Mouse (Mus musculus) intestine, embryonic 15.5 days (tissue): ENCODE measurements around the gene Fbxw19. TPM values are rescaled to one million over a fixed set of nuclear protein-coding genes. Genes with fewer than 3 reads are reported as not detected.
"Not testable (repeated sequence)": the region's sequence is repeated elsewhere in the genome, so short reads cannot be mapped to it uniquely, and the experiment has no call there.

Experiments
- ATAC-seq: fragments of 200-750 bp; cut with Nextera tagmentation; 2 replicates; pipeline ENCODE4 v1.8.0; 2017; ENCODE audit warnings: moderate TSS enrichment, moderate library complexity
- H3K27ac ChIP-seq: fragments of 300-500 bp; sonication (generic); 2 replicates; pipeline ENCODE4 v1.5.1; 2015; ENCODE audit warnings: mild to moderate bottlenecking, inconsistent platforms
- H3K27me3 ChIP-seq: fragments of 300-500 bp; sonication (generic); replicated peaks from 2 replicates; pipeline ENCODE4 v1.6.1; 2015; ENCODE audit warnings: inconsistent platforms
- H3K36me3 ChIP-seq: fragments of 300-500 bp; sonication (generic); 2 replicates; pipeline ENCODE4 v1.6.1; 2015; ENCODE audit warnings: inconsistent platforms
- H3K4me1 ChIP-seq: fragments of 300-500 bp; sonication (generic); replicated peaks from 2 replicates; pipeline ENCODE4 v1.6.1; 2015; ENCODE audit warnings: inconsistent platforms
- H3K4me2 ChIP-seq: fragments of 300-500 bp; sonication (generic); replicated peaks from 2 replicates; pipeline ENCODE4 v1.6.1; 2015; ENCODE audit warnings: mild to moderate bottlenecking, inconsistent platforms
- H3K4me3 ChIP-seq: fragments of 300-500 bp; sonication (generic); replicated peaks from 2 replicates; pipeline ENCODE4 v1.5.1; 2015; ENCODE audit warnings: inconsistent platforms
- H3K9ac ChIP-seq: fragments of 300-500 bp; sonication (generic); 2 replicates; pipeline ENCODE4 v1.6.1; 2015; ENCODE audit warnings: inconsistent platforms
- H3K9me3 ChIP-seq: fragments of 300-500 bp; sonication (generic); 2 replicates; pipeline ENCODE4 v1.6.1; 2016; ENCODE audit warnings: inconsistent platforms
- WGBS: fragments of 180-500 bp; shearing (Covaris S2); methylation state at CpG from one replicate; pipeline ENCODE4 v1.1.7; 2015; 5-methylcytosine and 5-hydroxymethylcytosine counted together
- polyA plus RNA-seq: library from polyadenylated mRNA; unstranded; fragments of >200 nt; fragmentation: Nextera tagmentation; extraction: Ambion mirVana; gene quantifications from 2 replicates; pipeline ENCODE4 v1.2.1, GENCODE M21; 2015

Gene Fbxw19
- not detected in 2 replicates for polyA plus RNA-seq

- H3K36me3 ChIP-seq, H3K9ac ChIP-seq, H3K4me2 ChIP-seq, ATAC-seq, H3K27me3 ChIP-seq, H3K4me1 ChIP-seq, H3K9me3 ChIP-seq, H3K4me3 ChIP-seq, H3K27ac ChIP-seq: not testable (repeated sequence)
- WGBS = 70% methylated on average over 1 of the region's 1 CpGs
Observed at GRCm38 (mm10) chr9:109495775-109496174, at the start of gene Fbxw19. Fbxw19 (minus strand) TSS chr9:109495875.

GRCm38 (mm10) chr9:109523385-109524064 is 27.9 kb upstream of the Fbxw19 start:
- no peaks in the 10 kb centered on the region for H3K36me3 ChIP-seq
- no peaks in the 10 kb centered on the region for H3K27me3 ChIP-seq
- H3K4me3 ChIP-seq = no peak overlapping the region
- no peak overlapping the region for H3K4me2 ChIP-seq
- H3K4me1 ChIP-seq = no peaks in the 10 kb centered on the region
- H3K9ac ChIP-seq = no peak overlapping the region
- 79% methylated on average over 5 of the region's 5 CpGs for WGBS
- H3K27ac ChIP-seq = no peak overlapping the region
- ATAC-seq = no peak
- no peaks in the 10 kb centered on the region for H3K9me3 ChIP-seq

DNA sequence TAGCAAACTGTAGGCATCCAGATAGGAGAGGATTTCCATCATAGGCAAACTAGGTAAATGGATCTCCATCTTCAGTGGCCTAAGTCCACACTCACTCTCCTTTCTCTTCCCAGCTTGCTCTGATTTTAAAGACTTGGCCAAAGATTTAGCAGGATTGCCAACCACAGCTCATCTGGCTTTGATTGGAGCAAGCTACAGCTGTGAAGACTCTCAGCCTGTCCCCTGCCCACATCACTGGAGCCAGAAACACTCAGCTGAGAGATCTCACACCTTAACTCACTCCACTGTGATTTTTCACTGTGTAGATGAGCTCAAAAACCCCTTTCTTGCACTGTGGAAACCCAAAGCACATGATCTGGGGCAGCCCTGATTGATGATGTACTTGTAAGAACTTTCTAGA is 46.6 kb downstream of the Fbxw19 start, which contains the start of gene Fbxw16:
TSS of gene Fbxw16 (minus strand) at position 101 of the 400 bp plus-strand sequence.
- no peak for ATAC-seq

GRCm38 (mm10) chr9:109432956-109433355 is 62.7 kb downstream of the Fbxw19 start:
- no peak overlapping the region for H3K4me3 ChIP-seq
- H3K27me3 ChIP-seq = no peaks in the 10 kb centered on the region
- H3K4me2 ChIP-seq = no peak overlapping the region
- H3K4me1 ChIP-seq = no peaks in the 10 kb centered on the region
- no peak overlapping the region for H3K9ac ChIP-seq
- H3K36me3 ChIP-seq = no peaks in the 10 kb centered on the region
- no peak for ATAC-seq
- no peaks in the 10 kb centered on the region for H3K9me3 ChIP-seq
- H3K27ac ChIP-seq = no peak overlapping the region
- 95% methylated on average over 1 of the region's 1 CpGs for WGBS

More for the DNA sequence above, 46.6 kb downstream of the Fbxw19 start, which contains the start of gene Fbxw16:
- H3K4me2 ChIP-seq = no peak within 1 kb of the TSS
- no peak within 1 kb of the TSS for H3K4me3 ChIP-seq
- H3K4me1 ChIP-seq = no peaks in the 10 kb centered on the region
- no peaks in the 10 kb centered on the region for H3K36me3 ChIP-seq
- no peaks in the 10 kb centered on the region for H3K27me3 ChIP-seq
- H3K27ac ChIP-seq = no peak within 1 kb of the TSS
- no peaks in the 10 kb centered on the region for H3K9me3 ChIP-seq
- H3K9ac ChIP-seq = no peak within 1 kb of the TSS

Other genes starting within 250 kb of the Fbxw19 start
- not detected in 2 replicates for gene Fbxw14, start 208.2 kb downstream of the Fbxw19 start, polyA plus RNA-seq
- not detected in 2 replicates for gene Fbxw28, start 156.2 kb downstream of the Fbxw19 start, polyA plus RNA-seq
- not detected in 2 replicates for gene Fbxw22, start 91.6 kb downstream of the Fbxw19 start, polyA plus RNA-seq
- gene Fbxw16, start 46.7 kb downstream of the Fbxw19 start, polyA plus RNA-seq = not detected in 2 replicates
- not detected in 2 replicates for gene Fbxw15, start 72.4 kb upstream of the Fbxw19 start, polyA plus RNA-seq
- gene Fbxw24, start 130.2 kb upstream of the Fbxw19 start, polyA plus RNA-seq = 0.11 TPM in 1 of 2 replicates, not detected in the other
- not detected in 2 replicates for gene Fbxw25, start 168.8 kb upstream of the Fbxw19 start, polyA plus RNA-seq
- gene Fbxw18, start 206.8 kb upstream of the Fbxw19 start, polyA plus RNA-seq = not detected in 2 replicates